Mouse (Mus musculus): Measurements from ENCODE around the gene 4933411K16Rik. TPM values are rescaled to one million over a fixed set of nuclear protein-coding genes. Genes with fewer than 3 reads are reported as not detected.
A peak's percentile ranks its signal among the peaks of the same experiment; 100 is the strongest.

4933411K16Rik gene
- total and polyA plus RNA-seq, 3 experiments = 0.10 TPM; not detected in 2

DNA sequence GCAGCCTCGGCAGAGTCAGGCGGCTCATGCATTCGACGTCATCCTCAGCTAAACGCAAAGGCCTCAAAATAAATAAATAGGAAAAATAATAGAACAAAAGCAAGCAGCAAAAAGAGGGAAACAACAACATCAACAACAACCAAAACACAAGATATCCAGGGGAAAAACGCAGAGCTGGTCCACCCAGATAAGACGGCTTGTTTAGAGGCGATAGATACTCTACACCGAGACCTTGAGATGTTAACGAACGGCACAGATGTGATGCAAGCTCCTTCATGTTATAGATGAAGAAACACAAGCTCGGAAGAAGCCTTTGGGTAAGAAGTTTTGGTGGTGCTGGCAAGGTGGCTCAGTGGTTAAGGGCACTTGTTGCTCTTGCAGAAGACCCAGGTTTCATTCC, 27.0 kb downstream of the 4933411K16Rik start:
- Histone ChIP-seq H3K27ac (ENCODE audit: control insufficient read depth, low read depth, low read length) (peak overlapping the region; percentile 39), H3K9me3 (replicated peaks; ENCODE audit: insufficient read depth, low read length) (no peaks in the 10 kb centered on the region), H3K4me1 (ENCODE audit: control insufficient read depth in 1 of 2, insufficient read depth in 2 of 2, low read length in 2 of 2) (peaks cover 4 to 15% of the 10 kb centered on the region in 2 experiments; a peak in 3 of 4 replicates), H3K4me3 (ENCODE audit: control insufficient read depth in 1 of 2, insufficient read depth in 1 of 2, low read depth in 2 of 2, low read length in 2 of 2) (peak overlapping the region; percentile 66), H3K36me3 (ENCODE audit: control insufficient read depth in 1 of 2, insufficient read depth in 2 of 2, low read length in 2 of 2) (peaks cover 0 to 5% of the 10 kb centered on the region in 2 experiments; a peak in 2 of 4 replicates), H3K27me3 (ENCODE audit: control insufficient read depth in 1 of 2, insufficient read depth in 2 of 2, low read length in 2 of 2) (peaks cover 2 to 6% of the 10 kb centered on the region in 2 experiments; a peak in 3 of 4 replicates), H3K79me2 (ENCODE audit: control insufficient read depth, insufficient read depth, low read length, poor library complexity) (no peaks in the 10 kb centered on the region), H3K9ac (ENCODE audit: control insufficient read depth, low read depth, low read length, poor library complexity, severe bottlenecking) (peak overlapping the region; percentile 68)
- peak; percentile 60 for DNase-seq (ENCODE audit: low read depth, low spot score)
- TF ChIP-seq SIN3A (IDR thresholded peaks at IDR 0.05; ENCODE audit: low read length) (peak; percentile 37; the same call in 1 of the 2 replicates), EP300 (IDR thresholded peaks at IDR 0.05; ENCODE audit: low read depth in 1 of 2, low read length in 2 of 2) (peak in 1 of 2 experiments; percentile 36; a peak in 2 of 4 replicates), GATA1 (IDR thresholded peaks at IDR 0.05; ENCODE audit: low read depth, low read length) (peak; percentile 40; the same call in 1 of the 2 replicates), MEF2A (IDR thresholded peaks at IDR 0.05; ENCODE audit: extremely low read depth, insufficient replicate concordance, low read depth, low read length, poor library complexity, severe bottlenecking) (no peak), SMC3 (IDR thresholded peaks at IDR 0.05; ENCODE audit: low read depth, low read length) (no peak), MAX (IDR thresholded peaks at IDR 0.05; ENCODE audit: low read length) (no peak), TCF12 (IDR thresholded peaks at IDR 0.05; ENCODE audit: low read depth, low read length) (peak; percentile 48; the same call in 1 of the 2 replicates)

DNA sequence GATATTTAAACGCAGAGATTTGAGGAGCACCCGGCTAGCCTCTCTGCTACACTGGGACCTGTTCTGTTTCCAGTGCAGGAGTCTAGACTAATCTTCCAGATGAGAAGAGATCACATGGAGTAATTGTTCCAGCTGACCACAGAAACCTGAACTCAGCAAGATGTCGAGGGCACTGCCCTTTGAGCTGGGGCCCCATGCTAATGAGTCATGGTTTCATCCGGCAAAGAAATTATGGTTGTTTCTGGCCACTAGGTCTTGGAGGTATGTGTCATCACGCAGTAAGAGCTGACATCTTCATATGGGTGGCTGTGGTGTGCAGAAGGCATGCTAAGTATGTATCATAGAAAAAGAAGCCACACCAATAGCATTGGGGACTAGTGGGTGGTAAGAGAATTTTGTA, 27.9 kb downstream of the 4933411K16Rik start:
- Histone ChIP-seq H3K79me2 (ENCODE audit: control insufficient read depth, insufficient read depth, low read length, poor library complexity) (no peaks in the 10 kb centered on the region), H3K27ac (ENCODE audit: control insufficient read depth, low read depth, low read length) (no peak overlapping the region), H3K9ac (ENCODE audit: control insufficient read depth, low read depth, low read length, poor library complexity, severe bottlenecking) (no peak overlapping the region), H3K27me3 (ENCODE audit: control insufficient read depth in 1 of 2, insufficient read depth in 2 of 2, low read length in 2 of 2) (peaks cover 2 to 6% of the 10 kb centered on the region in 2 experiments; a peak in 3 of 4 replicates), H3K36me3 (ENCODE audit: control insufficient read depth in 1 of 2, insufficient read depth in 2 of 2, low read length in 2 of 2) (peaks cover 0 to 5% of the 10 kb centered on the region in 2 experiments; a peak in 2 of 4 replicates), H3K4me1 (ENCODE audit: control insufficient read depth in 1 of 2, insufficient read depth in 2 of 2, low read length in 2 of 2) (peaks cover 4 to 15% of the 10 kb centered on the region in 2 experiments; a peak in 3 of 4 replicates), H3K4me3 (ENCODE audit: control insufficient read depth in 1 of 2, insufficient read depth in 1 of 2, low read depth in 2 of 2, low read length in 2 of 2) (no peak overlapping the region; a peak in 1 of 4 replicates), H3K9me3 (replicated peaks; ENCODE audit: insufficient read depth, low read length) (no peaks in the 10 kb centered on the region)
- DNase-seq (ENCODE audit: low read depth, low spot score) = peak; percentile 22
- TF ChIP-seq CTCF (IDR thresholded peaks at IDR 0.05 in 2 of 3, conservative IDR thresholded peaks at IDR 0.05 in 1 of 3; ENCODE audit: control insufficient read depth in 1 of 3, insufficient read depth in 1 of 3, low read depth in 2 of 3, low read length in 3 of 3, poor library complexity in 1 of 3, severe bottlenecking in 1 of 3) = no peak
- no peak for TF ChIP-seq ZMIZ1 (IDR thresholded peaks at IDR 0.05; ENCODE audit: low read depth, low read length)
- TF ChIP-seq USF2 (IDR thresholded peaks at IDR 0.05; ENCODE audit: borderline replicate concordance in 1 of 2, insufficient read depth in 1 of 2, low read depth in 1 of 2, low read length in 2 of 2) = no peak
- no peak for TF ChIP-seq BHLHE40 (IDR thresholded peaks at IDR 0.05; ENCODE audit: borderline replicate concordance, low read depth, low read length)
- TF ChIP-seq SIN3A (IDR thresholded peaks at IDR 0.05; ENCODE audit: low read length) = no peak
- TF ChIP-seq ZKSCAN1 (IDR thresholded peaks at IDR 0.05; ENCODE audit: low read depth, low read length) = no peak
- no peak for TF ChIP-seq RCOR1 (IDR thresholded peaks at IDR 0.05; ENCODE audit: low read depth, low read length)
- TF ChIP-seq MAZ (IDR thresholded peaks at IDR 0.05; ENCODE audit: low read depth, low read length) = no peak
- TF ChIP-seq RAD21 (IDR thresholded peaks at IDR 0.05; ENCODE audit: low read depth, low read length) = no peak
- no peak for TF ChIP-seq ETS1 (IDR thresholded peaks at IDR 0.05; ENCODE audit: low read depth, low read length)
- no peak for TF ChIP-seq NELFE (IDR thresholded peaks at IDR 0.05; ENCODE audit: low read depth, low read length)
- TF ChIP-seq JUND (IDR thresholded peaks at IDR 0.05; ENCODE audit: low read depth, low read length) = no peak
- no peak for TF ChIP-seq MYC (IDR thresholded peaks at IDR 0.05; ENCODE audit: low read depth, low read length)
- TF ChIP-seq TBP (IDR thresholded peaks at IDR 0.05; ENCODE audit: low read depth, low read length) = no peak
- TF ChIP-seq MAX (IDR thresholded peaks at IDR 0.05; ENCODE audit: low read length) = no peak
- TF ChIP-seq ELF1 (IDR thresholded peaks at IDR 0.05; ENCODE audit: low read depth, low read length) = no peak
- no peak for TF ChIP-seq ZNF384 (IDR thresholded peaks at IDR 0.05; ENCODE audit: low read depth, low read length)

All from MEL (cell line).